Mouse (Mus musculus) brain, embryonic 14.5 days (tissue): ENCODE data around the gene Rars.

Source experiments
- CTCF ChIP-seq: fragments of 200-500 bp; IDR thresholded peaks from 2 replicates; pipeline ENCODE4 v1.5.1; 2012; ENCODE audit warnings: inconsistent platforms, mild to moderate bottlenecking, moderate library complexity, borderline replicate concordance; ENCODE audit not compliant: insufficient read depth, insufficient read length; ENCODE audit errors: extremely low read depth
- POLR2A ChIP-seq: fragments of 200-500 bp; IDR thresholded peaks from 2 replicates; pipeline ENCODE4 v1.6.1; 2012; ENCODE audit warnings: mild to moderate bottlenecking, inconsistent platforms, borderline replicate concordance; ENCODE audit not compliant: poor library complexity, insufficient read depth, insufficient read length, severe bottlenecking; ENCODE audit errors: extremely low read depth

DNA sequence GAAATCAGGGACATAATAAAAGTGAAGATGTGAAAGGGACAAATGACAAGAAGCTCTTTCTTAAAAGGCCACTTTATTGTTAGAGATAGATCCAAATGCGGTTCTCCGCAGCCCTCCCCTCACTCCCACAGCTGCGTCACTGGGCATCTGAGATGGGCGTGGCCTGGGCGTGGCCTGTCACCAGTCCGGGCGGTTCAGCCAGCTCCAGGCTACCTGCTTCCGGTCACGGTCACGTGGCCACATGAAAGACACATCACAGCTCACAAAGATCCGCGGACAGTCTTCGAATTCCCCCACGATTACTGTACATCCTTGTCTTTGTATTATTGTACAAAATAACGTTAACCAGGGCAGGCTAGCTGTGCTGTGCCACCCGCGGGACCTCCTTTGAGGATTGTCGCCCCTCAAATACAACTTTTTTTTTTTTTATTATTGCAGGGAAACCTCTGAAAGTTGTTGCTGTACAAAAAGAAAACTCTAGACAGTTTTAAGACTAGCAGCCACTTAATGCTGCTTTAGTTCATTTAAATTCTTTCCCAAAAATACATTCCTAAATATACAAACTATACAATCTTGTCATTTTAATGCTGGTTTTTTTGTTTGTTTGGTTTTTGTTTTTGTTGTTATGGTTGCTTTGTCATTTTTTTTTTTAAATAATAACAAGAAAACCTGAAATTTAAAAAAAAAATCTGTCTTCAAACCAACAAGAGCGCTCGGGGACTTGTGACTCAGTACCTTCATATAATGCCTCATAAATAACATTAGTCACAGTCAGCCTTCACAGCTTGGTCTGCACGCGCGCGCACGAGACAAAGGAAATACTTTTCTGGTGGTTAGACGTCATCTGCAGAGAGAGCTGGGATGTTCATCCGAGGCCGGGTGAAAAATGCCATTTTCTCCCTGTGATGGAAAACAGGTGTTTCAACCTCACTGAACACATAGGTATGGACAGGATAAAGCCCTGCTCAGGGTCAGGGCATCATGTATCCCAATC lies 4.3 kb upstream of the Rars start:
- TF ChIP-seq POLR2A, result no peak
- TF ChIP-seq CTCF, result no peak
